Mouse (Mus musculus) ES-Bruce4 (cell line): ENCODE results near the gene Slc4a2.

Source experiments
- CTCF ChIP-seq: IDR thresholded peaks from one replicate; pipeline ENCODE4 v1.8.1; 2011; ENCODE audit warnings: low read depth, low read length
- POLR2A ChIP-seq: IDR thresholded peaks from one replicate; pipeline ENCODE4 v1.8.1; 2011; ENCODE audit warnings: low read length; ENCODE audit not compliant: insufficient read depth

- TF ChIP-seq POLR2A (no peak), CTCF (no peak)
Measured at GRCm38 (mm10) chr5:24374666-24375328, 48.8 kb upstream of the Slc4a2 start.
